Mouse (Mus musculus) gastrocnemius, adult 2 months (tissue): ENCODE data around the gene Xylt1. TPM values are rescaled to one million over a fixed set of nuclear protein-coding genes. Genes with fewer than 3 reads are reported as not detected.

ENCODE experiments used
- DNase-seq: peaks from one replicate; pipeline ENCODE4 v3.0.0; 2022
- H3K27ac ChIP-seq: fragments of 200-600 bp; 2 replicates; pipeline ENCODE4 v1.8.1; 2022; ENCODE audit warnings: mild to moderate bottlenecking
- H3K4me3 ChIP-seq: fragments of 200-600 bp; 2 replicates; pipeline ENCODE4 v1.8.1; 2022; ENCODE audit warnings: mild to moderate bottlenecking, moderate library complexity
- CTCF ChIP-seq: fragments of 200-600 bp; IDR thresholded peaks from 2 replicates; pipeline ENCODE4 v1.8.1; 2022; ENCODE audit warnings: antibody characterized with exemption, mild to moderate bottlenecking, moderate library complexity
- intact Hi-C: fragments of 180-260 bp; cut with DNase I; formaldehyde crosslinking; loops from one replicate; pipeline ENCODE4 v1.15.1; 2025
- total RNA-seq, 2 experiments: library from RNA; stranded (reverse); gene quantifications; 2 replicates each; pipeline ENCODE4 v1.2.3; 2021

Xylt1 gene
- total RNA-seq, 2 experiments from 2014 or later = 5.5 to 9.5 TPM

DNA sequence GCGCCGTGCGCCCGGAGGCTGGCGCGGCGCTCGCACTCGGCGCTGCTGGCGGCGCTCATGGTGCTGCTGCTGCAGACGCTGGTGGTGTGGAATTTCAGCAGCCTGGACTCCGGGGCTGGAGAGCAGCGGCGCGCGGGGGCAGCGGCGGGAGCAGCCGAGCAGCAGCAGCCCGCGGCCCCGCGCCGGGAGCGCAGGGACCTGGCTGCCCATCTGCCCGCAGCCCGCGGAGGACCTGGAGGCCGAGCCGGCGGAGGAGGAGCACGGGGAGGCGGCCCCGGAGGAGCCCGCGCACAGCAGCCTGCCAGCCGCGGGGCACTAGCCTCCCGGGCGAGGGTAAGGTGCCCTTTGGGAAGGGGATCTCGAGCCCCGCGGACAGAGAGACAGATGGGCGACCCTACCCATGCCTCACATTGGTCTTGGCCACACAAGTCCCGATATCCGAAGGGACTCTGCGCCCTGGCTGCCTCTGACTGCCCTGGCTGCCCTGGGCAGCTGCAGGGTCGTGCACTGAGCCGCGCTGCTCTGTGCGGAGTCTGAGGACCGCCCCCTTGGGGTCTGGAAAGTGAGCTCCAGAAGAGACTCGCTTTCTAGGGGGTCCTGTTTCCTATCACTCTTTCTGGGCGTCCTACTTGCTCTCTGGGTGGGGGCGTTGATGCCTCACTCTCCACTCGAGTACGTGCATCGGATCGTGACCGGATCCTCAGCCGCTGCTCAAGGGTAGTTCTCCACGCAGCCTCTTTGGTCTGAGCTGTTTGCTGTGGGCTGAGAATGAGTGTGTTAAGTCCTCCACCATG lies 606 bp downstream of the Xylt1 start:
- no peak for TF ChIP-seq CTCF
- Histone ChIP-seq H3K4me3 (peak overlapping the region; percentile 95), H3K27ac (peak overlapping the region; percentile 94)
- peak; percentile 86 for DNase-seq
- intact Hi-C loops = loop anchor here (5.0 to 10.0 kb wide), 2 partner anchors 143 to 186 kb away; no protein-coding TSS in a partner anchor

DNA sequence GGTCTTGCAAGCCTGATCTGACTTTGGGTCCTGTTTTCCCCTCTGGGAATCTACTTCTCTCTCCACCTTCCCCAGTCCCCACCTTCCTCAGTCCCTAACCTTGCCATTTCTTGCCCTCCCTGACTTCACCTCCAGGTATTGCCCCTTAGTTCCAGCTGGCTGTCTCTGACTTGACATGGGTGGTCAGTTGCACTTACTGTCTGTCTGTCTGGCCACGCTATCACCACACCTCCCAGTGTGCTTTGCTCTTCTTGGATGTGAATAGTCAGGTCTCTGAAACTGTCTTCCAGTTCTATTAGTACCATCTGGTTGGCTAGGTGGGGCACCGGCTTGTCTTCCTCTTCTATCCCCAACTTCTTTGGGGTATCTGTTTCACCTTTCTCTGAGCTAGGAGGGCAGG lies 1.2 kb downstream of the Xylt1 start:
- peak overlapping the region; percentile 94 for H3K27ac ChIP-seq
- peak overlapping the region; percentile 95 for H3K4me3 ChIP-seq
- no peak for TF ChIP-seq CTCF
- intact Hi-C loops = loop anchor here (2.0 to 10.0 kb wide), 3 partner anchors 143 to 239 kb away; no protein-coding TSS in a partner anchor
- no peak for DNase-seq

DNA sequence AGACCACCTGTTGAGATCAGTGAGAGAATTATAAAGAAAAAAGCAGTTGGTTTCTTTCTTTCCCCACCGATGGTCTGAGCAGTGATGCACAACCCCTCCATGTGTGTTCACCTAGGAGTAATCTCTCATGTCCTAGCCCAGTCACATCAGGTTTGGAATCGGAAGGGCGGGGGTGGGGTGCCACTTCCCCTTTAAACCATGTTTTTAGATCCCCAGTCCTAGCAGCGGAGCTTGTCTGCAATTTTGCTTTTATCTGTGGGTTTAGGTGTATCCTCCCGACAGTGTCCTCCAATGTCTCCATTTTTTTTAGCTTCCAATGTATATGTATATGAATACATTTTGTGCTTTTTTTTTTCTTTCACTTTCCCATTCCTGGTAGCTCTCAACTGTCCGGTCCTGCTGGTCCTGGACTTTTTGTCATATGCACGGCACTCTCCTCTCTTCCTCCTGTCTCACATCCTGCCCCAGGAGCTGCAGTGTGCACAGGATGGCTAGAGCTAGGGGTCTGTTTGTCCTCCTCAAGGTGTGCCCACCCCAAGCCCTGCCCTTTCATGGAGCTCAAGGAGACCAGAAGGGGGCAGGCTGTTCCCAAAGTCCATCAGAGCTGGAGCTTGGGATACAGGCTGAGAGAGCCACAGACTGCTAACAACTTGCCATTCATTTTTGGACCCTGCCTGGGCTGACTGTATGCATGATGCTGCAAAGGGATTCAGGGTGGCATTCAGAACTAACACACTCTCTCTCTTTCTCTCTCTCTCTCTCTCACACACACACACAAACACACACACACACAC lies 2.6 kb downstream of the Xylt1 start:
- peak; percentile 73 for TF ChIP-seq CTCF
- DNase-seq = peak; percentile 68
- H3K4me3 ChIP-seq = peak overlapping the region; percentile 95

DNA sequence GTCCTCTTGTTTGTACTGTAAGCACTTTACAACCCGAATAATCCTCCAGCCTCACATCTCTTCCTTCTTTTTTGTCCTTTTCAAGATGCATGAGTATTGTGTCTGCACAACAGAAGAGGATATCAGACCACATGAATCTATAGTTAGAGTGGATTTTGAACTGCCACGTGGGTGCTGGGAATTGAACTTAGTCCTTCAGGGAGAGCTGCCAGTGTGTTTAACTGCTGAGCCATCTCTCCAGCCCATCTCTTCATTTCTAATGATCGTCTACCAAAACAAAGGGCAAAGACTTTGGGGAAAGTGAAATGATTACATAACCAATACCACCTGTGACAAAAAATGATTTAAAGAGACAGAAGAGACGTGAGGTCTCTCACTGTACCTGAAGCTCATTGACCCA lies 5.6 kb downstream of the Xylt1 start:
- DNase-seq = no peak
- intact Hi-C loops = loop anchor here (10.0 kb wide), 1 partner anchor 138 kb away; no protein-coding TSS in a partner anchor
- Histone ChIP-seq H3K27ac (no peak overlapping the region), H3K4me3 (no peak overlapping the region)
- no peak for TF ChIP-seq CTCF

More for the DNA sequence above, 2.6 kb downstream of the Xylt1 start:
- intact Hi-C loops = loop anchor here (2.0 to 10.0 kb wide), 3 partner anchors 141 to 237 kb away; no protein-coding TSS in a partner anchor
- H3K27ac ChIP-seq = no peak overlapping the region

DNA sequence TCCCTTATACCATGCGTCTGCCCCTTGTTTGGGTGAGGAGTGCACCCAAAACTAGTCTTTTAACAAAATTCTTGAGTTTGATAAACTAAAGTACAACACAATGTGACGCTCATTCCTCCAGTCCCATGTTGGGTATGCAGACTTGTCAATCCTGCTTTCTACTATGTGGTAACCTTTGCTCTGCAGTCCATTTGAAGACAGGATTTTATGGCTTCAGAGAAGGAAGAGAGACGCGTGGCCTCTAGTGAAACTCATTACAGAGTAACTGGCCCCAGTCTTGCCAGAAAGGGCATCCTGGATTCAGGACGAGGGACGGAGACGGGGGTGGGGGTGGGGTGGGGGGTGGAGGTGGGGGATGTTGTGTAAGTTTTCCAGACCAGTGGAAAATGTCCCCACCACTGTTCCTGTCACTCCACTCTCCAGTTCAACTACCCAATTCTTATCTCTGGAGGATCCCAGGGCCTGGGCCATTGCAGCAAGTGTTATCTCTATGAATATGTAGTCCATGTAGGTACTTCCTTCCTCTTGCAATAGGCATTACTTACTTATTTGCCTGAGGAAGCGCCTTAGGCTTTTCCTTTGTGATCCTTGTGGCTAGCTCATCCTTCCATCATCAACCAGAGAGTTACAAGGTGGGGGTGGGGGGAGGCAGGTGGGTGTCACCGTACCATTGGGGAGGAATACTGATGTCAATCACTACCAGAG lies 7.7 kb downstream of the Xylt1 start:
- no peak overlapping the region for H3K27ac ChIP-seq
- no peak for TF ChIP-seq CTCF
- intact Hi-C loops = loop anchor here (10.0 kb wide), 1 partner anchor 136 kb away; no protein-coding TSS in a partner anchor
- H3K4me3 ChIP-seq = no peak overlapping the region
- no peak for DNase-seq

DNA sequence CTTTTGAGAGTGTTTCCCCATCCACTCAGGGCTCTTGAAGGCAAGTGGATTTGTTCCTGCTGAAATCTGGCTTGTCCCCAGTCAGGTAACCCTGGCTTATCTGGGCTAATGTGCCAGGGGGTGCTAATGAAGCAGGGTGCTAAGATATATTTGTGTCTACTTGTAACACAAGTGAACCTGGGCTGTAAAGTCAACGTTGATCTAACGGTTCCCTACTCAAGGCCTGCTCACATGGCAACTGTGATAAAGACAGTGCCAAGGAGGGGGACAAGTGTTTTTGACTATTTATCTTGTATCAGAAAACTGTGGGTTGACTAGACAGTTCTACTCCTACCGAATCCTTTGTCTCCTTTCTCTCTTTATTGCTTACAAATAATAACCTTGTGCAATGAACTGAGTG lies 8.3 kb downstream of the Xylt1 start:
- no peak for TF ChIP-seq CTCF
- Histone ChIP-seq H3K27ac (no peak overlapping the region), H3K4me3 (no peak overlapping the region)
- intact Hi-C loops = loop anchor here (10.0 kb wide), 1 partner anchor 136 kb away; no protein-coding TSS in a partner anchor
- no peak for DNase-seq

DNA sequence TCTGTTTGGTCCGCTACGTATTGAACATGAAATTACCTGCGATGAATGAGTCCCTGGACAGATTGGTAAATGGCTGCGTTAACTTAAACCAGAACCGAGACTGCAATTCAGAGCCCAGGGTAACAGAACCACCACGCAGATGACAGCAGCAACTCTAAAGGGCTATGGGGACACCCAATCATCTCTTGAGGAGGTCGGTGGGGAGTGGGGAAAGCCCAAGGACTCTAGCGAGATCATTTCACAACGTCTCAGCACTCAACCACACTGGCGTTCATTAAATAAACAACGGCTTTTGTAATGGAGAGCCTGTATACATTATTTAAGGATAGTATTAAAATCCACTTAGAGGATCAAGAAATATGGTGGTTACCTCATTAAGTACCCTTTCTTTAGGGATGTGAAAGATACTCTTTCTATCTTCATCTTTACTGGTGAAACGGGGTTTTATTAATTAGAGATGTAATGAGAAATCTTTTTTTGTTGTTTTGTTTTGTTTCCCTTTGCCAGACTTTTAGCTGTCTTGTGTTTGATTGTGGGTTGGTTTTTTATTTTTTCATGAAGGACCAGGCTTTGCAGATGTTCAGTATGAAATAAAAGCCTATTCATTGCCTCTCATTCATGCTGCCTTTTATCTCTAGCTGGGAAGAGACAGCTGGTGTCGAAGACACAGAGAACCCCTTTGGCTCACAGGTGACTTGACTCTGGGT lies 12.2 kb downstream of the Xylt1 start:
- Histone ChIP-seq H3K4me3 (no peak overlapping the region), H3K27ac (no peak overlapping the region)
- intact Hi-C loops = no loop called here
- no peak for TF ChIP-seq CTCF
- DNase-seq = no peak

DNA sequence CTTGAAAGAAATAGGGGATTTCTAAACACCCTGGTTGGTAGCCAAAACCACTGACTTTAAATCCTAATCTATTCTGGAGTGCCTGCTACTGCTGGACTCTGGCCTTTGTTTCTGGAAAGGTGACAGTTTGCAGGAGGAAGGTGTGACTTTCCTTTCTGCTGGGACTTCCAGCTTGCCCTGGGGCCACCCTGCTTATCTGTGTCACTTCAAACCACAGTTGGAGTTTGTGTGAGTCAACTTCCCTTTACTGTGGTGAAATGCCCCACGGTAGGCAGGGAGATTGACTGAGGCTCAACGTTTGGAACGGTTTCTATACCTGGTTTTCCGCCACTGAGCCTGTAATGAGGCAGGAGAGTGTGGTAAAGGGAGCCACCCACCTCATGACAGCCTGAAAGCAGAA lies 13.2 kb downstream of the Xylt1 start:
- DNase-seq = no peak
- TF ChIP-seq CTCF = no peak
- intact Hi-C loops = no loop called here

DNA sequence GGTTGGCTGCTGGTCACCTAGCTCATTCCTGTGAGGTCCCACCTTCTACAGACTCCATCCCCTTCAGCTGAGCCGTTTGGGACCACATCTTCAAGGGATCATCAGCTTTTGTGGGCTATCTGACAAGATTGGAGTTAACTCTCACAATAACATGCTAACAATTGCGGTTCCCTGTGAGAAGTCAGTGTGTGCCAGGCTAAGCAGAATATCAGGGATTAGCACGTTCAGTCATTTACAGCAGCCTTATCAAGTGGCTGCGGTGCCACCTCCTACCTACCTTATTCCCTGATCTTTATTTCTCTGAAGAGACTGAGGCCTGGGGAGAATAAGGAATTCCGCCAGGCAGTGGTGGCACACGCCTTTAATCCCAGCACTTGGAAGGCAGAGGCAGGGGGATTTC lies 13.6 kb downstream of the Xylt1 start:
- Histone ChIP-seq H3K27ac (no peak overlapping the region), H3K4me3 (no peak overlapping the region)
- intact Hi-C loops = no loop called here
- no peak for DNase-seq
- no peak for TF ChIP-seq CTCF

More for the DNA sequence above, 13.2 kb downstream of the Xylt1 start:
- Histone ChIP-seq H3K4me3 (no peak overlapping the region), H3K27ac (no peak overlapping the region)

DNA sequence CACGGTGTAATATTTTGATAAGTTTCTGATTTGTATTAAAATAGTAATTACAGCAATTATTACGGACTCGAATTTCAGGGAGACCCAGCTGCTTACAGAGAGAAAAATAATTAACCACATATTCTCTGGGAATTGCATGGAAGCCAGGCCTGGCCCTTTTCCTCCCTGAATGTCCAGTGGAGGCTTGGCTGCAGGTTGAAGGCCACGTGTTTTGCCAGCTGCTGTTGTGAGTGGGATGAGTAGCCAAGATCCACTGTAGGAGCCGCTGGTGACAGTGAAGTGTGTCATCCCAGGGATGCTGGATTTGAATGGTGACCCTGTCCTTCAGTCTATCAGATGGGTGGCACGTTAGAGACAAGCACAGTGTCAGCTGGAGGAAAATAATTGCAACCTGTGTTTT lies 14.7 kb downstream of the Xylt1 start:
- intact Hi-C loops = no loop called here
- TF ChIP-seq CTCF = no peak
- no peak for DNase-seq
- Histone ChIP-seq H3K4me3 (no peak overlapping the region), H3K27ac (no peak overlapping the region)

DNA sequence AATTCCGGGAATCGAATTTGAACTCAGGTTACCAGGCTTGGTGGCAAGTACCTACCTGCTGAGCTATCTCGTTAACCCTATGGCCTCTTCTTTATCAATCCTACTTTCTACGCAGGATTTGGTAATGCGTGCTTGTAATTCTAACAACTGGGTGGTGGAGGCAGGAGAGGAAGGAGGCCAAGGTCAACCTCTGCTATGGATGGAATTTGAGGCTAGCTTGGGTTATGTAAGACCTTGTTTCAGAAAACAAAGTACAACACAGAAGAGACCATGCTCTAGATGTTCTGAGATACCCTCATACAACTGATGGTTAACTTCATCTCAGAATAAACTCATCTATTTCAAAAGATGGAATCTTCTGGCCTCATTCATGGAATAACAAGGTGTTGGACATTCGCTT lies 17.1 kb downstream of the Xylt1 start:
- DNase-seq = no peak

DNA sequence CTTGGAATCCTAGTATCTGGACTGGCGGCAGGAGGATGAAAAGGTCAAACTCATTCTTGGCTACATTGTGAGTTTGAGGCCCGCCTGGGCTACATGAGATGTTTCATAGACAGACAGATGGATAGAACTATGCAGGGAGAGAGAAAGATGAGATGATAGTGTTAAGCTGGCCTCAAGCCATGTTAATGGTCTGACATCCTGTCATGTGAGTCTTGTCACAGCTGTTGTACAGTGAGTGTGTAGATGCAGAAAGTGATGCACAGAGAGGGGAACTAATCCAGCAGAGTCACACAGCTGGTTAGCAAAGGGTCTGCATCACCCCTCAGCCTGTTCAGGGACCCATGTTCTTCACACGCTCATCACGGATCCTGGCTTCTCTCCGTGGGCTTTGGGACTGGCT lies 19.2 kb downstream of the Xylt1 start:
- no peak for DNase-seq
- no peak for TF ChIP-seq CTCF
- Histone ChIP-seq H3K27ac (no peak overlapping the region), H3K4me3 (no peak overlapping the region)
- intact Hi-C loops = no loop called here

More for the DNA sequence above, 17.1 kb downstream of the Xylt1 start:
- intact Hi-C loops = no loop called here
- TF ChIP-seq CTCF = no peak
- H3K27ac ChIP-seq = no peak overlapping the region
- H3K4me3 ChIP-seq = no peak overlapping the region
